Mouse (Mus musculus) forebrain, postnatal 0 days (tissue): ENCODE results near the gene Cars. TPM values are rescaled to one million over a fixed set of nuclear protein-coding genes. Genes with fewer than 3 reads are reported as not detected.
"Not testable (repeated sequence)": the region's sequence is repeated elsewhere in the genome, so short reads cannot be mapped to it uniquely, and the experiment has no call there.

Experiments
- ATAC-seq: fragments of 200-750 bp; cut with Nextera tagmentation; 2 replicates; pipeline ENCODE4 v1.8.0; 2017; ENCODE audit warnings: mild to moderate bottlenecking, moderate library complexity
- DNase-seq: peaks from one replicate; pipeline ENCODE4 v3.0.0-alpha.2; 2015
- H3K27ac ChIP-seq: fragments of 300-500 bp; sonication (generic); 2 replicates; pipeline ENCODE4 v1.5.1; 2014; ENCODE audit warnings: low read depth, mild to moderate bottlenecking, antibody characterized with exemption, low read length, moderate library complexity, mixed read lengths
- H3K27me3 ChIP-seq: fragments of 300-500 bp; sonication (generic); 2 replicates; pipeline ENCODE4 v1.6.1; 2014; ENCODE audit warnings: mild to moderate bottlenecking, low read length, mixed read lengths; ENCODE audit not compliant: insufficient read depth
- H3K36me3 ChIP-seq: fragments of 300-500 bp; sonication (generic); 2 replicates; pipeline ENCODE4 v1.6.1; 2014; ENCODE audit warnings: mild to moderate bottlenecking, moderate library complexity; ENCODE audit not compliant: insufficient read depth
- H3K4me1 ChIP-seq: fragments of 300-500 bp; sonication (generic); 2 replicates; pipeline ENCODE4 v1.6.1; 2014; ENCODE audit warnings: antibody characterized with exemption; ENCODE audit not compliant: insufficient read depth
- H3K4me2 ChIP-seq: fragments of 300-500 bp; sonication (generic); 2 replicates; pipeline ENCODE4 v1.6.1; 2014; ENCODE audit warnings: low read depth, mild to moderate bottlenecking, moderate library complexity
- H3K4me3 ChIP-seq: fragments of 300-500 bp; sonication (generic); 2 replicates; pipeline ENCODE4 v1.5.1; 2014; ENCODE audit warnings: low read depth, low read length, mixed read lengths
- H3K9ac ChIP-seq: fragments of 300-500 bp; sonication (generic); 2 replicates; pipeline ENCODE4 v1.6.1; 2014; ENCODE audit warnings: mild to moderate bottlenecking
- H3K9me3 ChIP-seq: fragments of 300-500 bp; sonication (generic); 2 replicates; pipeline ENCODE4 v1.6.1; 2016; ENCODE audit warnings: low read length
- CTCF ChIP-seq: sonication (generic); IDR thresholded peaks from 2 replicates; pipeline ENCODE4 v1.5.1; 2016; ENCODE audit warnings: antibody characterized with exemption, control low read depth, low read depth
- WGBS: fragments of 180-500 bp; shearing (Covaris S2); extraction: QIAGEN DNeasy Blood & Tissue Kit; methylation state at CpG from one replicate; pipeline ENCODE4 v1.1.7; 2014; 5-methylcytosine and 5-hydroxymethylcytosine counted together
- polyA plus RNA-seq: library from polyadenylated mRNA; unstranded; fragments of >200 nt; fragmentation: Nextera tagmentation; extraction: Ambion mirVana; gene quantifications from 2 replicates; pipeline ENCODE4 v1.2.1, GENCODE M21; 2015
- total RNA-seq: library from RNA; depleted of rRNA; stranded (reverse); fragments of >200 nt; gene quantifications from 2 replicates; pipeline ENCODE4 v1.2.3, GENCODE M21; 2014

Cars gene
- total and polyA plus RNA-seq, 2 experiments from 2014 or later, result 68.1 to 74.9 TPM

- Histone ChIP-seq H3K4me1 (no peaks in the 10 kb centered on the region), H3K27ac (no peak overlapping the region), H3K9ac (no peak overlapping the region), H3K4me3 (no peak overlapping the region), H3K27me3 (no peaks in the 10 kb centered on the region), H3K4me2 (no peak overlapping the region), H3K9me3 (no peaks in the 10 kb centered on the region), H3K36me3 (peaks cover 52% of the 10 kb centered on the region)
- 76% methylated on average over 1 of the region's 1 CpGs for WGBS
- no peak for TF ChIP-seq CTCF
- DNase-seq (no peak), ATAC-seq (no peak)
These were observed 61.2 kb downstream of the Cars start for GRCm38 (mm10) chr7:143538671-143539070.

- peaks cover 54% of the 10 kb centered on the region for H3K36me3 ChIP-seq
- not testable (repeated sequence) for H3K9me3 ChIP-seq, DNase-seq, H3K4me2 ChIP-seq, H3K4me3 ChIP-seq, H3K4me1 ChIP-seq, ATAC-seq, H3K27ac ChIP-seq, H3K27me3 ChIP-seq, H3K9ac ChIP-seq
- 93% methylated on average over 6 of the region's 6 CpGs for WGBS
These were observed 61.7 kb downstream of the Cars start for GRCm38 (mm10) chr7:143538229-143538628.

- no peak overlapping the region for H3K4me2 ChIP-seq
- H3K4me3 ChIP-seq, result no peak overlapping the region
- H3K4me1 ChIP-seq, result no peaks in the 10 kb centered on the region
- WGBS, result 85% methylated on average over 3 of the region's 3 CpGs
- no peaks in the 10 kb centered on the region for H3K27me3 ChIP-seq
- H3K36me3 ChIP-seq, result peaks cover 73% of the 10 kb centered on the region
- no peak overlapping the region for H3K9ac ChIP-seq
- DNase-seq (no peak), ATAC-seq (no peak)
- H3K27ac ChIP-seq, result no peak overlapping the region
- TF ChIP-seq CTCF, result no peak
- no peaks in the 10 kb centered on the region for H3K9me3 ChIP-seq
These were observed 63.6 kb downstream of the Cars start for GRCm38 (mm10) chr7:143536251-143536650.

GRCm38 (mm10) chr7:143533284-143533683, 66.6 kb downstream of the Cars start:
- Histone ChIP-seq H3K9ac (no peak overlapping the region), H3K9me3 (no peaks in the 10 kb centered on the region), H3K4me1 (no peaks in the 10 kb centered on the region), H3K36me3 (peaks cover 89% of the 10 kb centered on the region), H3K4me3 (no peak overlapping the region), H3K4me2 (no peak overlapping the region), H3K27ac (no peak overlapping the region), H3K27me3 (no peaks in the 10 kb centered on the region)
- no peak for DNase-seq
- no peak for ATAC-seq
- WGBS, result 87% methylated on average over 2 of the region's 2 CpGs
- no peak for TF ChIP-seq CTCF

GRCm38 (mm10) chr7:143532410-143532809, 67.5 kb downstream of the Cars start:
- no peak overlapping the region for H3K27ac ChIP-seq
- 86% methylated on average over 1 of the region's 1 CpGs for WGBS

GRCm38 (mm10) chr7:143519333-143519732, 80.6 kb downstream of the Cars start:
- no peak for ATAC-seq
- Histone ChIP-seq H3K4me3 (no peak overlapping the region), H3K27ac (no peak overlapping the region), H3K27me3 (no peaks in the 10 kb centered on the region), H3K4me1 (no peaks in the 10 kb centered on the region), H3K4me2 (no peak overlapping the region), H3K36me3 (peaks cover 93% of the 10 kb centered on the region), H3K9me3 (no peaks in the 10 kb centered on the region), H3K9ac (no peak overlapping the region)
- DNase-seq, result no peak
- WGBS, result 90% methylated on average over 4 of the region's 4 CpGs
- TF ChIP-seq CTCF, result no peak

More at GRCm38 (mm10) chr7:143532410-143532809, 67.5 kb downstream of the Cars start:
- Histone ChIP-seq H3K9me3 (no peaks in the 10 kb centered on the region), H3K4me3 (no peak overlapping the region), H3K4me2 (no peak overlapping the region), H3K9ac (no peak overlapping the region), H3K4me1 (no peaks in the 10 kb centered on the region), H3K27me3 (no peaks in the 10 kb centered on the region), H3K36me3 (peaks cover 89% of the 10 kb centered on the region)
- no peak for DNase-seq
- no peak for ATAC-seq
- no peak for TF ChIP-seq CTCF

GRCm38 (mm10) chr7:143514416-143514768, 85.5 kb downstream of the Cars start:
- Histone ChIP-seq H3K27ac (no peak overlapping the region), H3K4me1 (no peaks in the 10 kb centered on the region), H3K4me3 (no peak overlapping the region), H3K9me3 (no peaks in the 10 kb centered on the region), H3K36me3 (peaks cover 62% of the 10 kb centered on the region), H3K4me2 (no peak overlapping the region), H3K27me3 (no peaks in the 10 kb centered on the region), H3K9ac (no peak overlapping the region)
- TF ChIP-seq CTCF, result no peak
- DNase-seq (no peak), ATAC-seq (no peak)
- 94% methylated on average over 4 of the region's 4 CpGs for WGBS

GRCm38 (mm10) chr7:143513763-143514415, 86.0 kb downstream of the Cars start:
- Histone ChIP-seq H3K4me2 (no peak overlapping the region), H3K27ac (no peak overlapping the region), H3K9me3 (no peaks in the 10 kb centered on the region), H3K27me3 (no peaks in the 10 kb centered on the region), H3K4me1 (no peaks in the 10 kb centered on the region), H3K9ac (no peak overlapping the region), H3K36me3 (peaks cover 57% of the 10 kb centered on the region), H3K4me3 (no peak overlapping the region)
- DNase-seq (no peak), ATAC-seq (no peak)
- WGBS, result 90% methylated on average over 10 of the region's 10 CpGs
- no peak for TF ChIP-seq CTCF
